Mouse (Mus musculus) stomach, postnatal 0 days (tissue): ENCODE data around the gene Fchsd2.

Experiments used
- CTCF ChIP-seq: IDR thresholded peaks from 2 replicates; pipeline ENCODE4 v1.5.1; 2016; ENCODE audit warnings: antibody characterized with exemption, low read depth, mild to moderate bottlenecking, moderate library complexity
- EP300 ChIP-seq: optimal IDR thresholded peaks from 2 replicates; pipeline ENCODE3; 2016; ENCODE audit warnings: antibody characterized with exemption

DNA sequence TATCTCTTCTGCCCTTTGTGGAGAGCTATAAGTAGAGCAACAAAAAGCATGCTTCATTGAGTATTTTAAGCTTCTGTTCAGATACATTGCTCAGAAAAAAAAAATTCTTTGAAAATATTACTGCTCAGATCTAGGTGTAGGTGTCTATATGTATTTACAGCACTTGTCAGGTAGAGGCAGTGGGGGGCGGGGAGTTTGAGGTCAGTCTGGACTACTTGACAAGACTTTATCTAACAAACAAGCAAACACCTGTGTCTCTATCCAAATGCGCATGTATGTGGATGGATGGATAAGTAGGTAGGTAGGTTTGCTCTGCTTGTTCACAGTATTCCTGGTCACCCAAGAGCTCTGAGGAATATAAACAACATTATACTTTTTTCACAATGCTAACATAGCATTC, 40.9 kb downstream of the Fchsd2 start:
- TF ChIP-seq CTCF (no peak), EP300 (no peak)
